Mouse (Mus musculus): ENCODE results near the gene Tmem248. TPM values are rescaled to one million over a fixed set of nuclear protein-coding genes. Genes with fewer than 3 reads are reported as not detected.

Gene Tmem248
- polyA plus RNA-seq, 1 experiment from 2014 or later: 26.6 TPM

DNA sequence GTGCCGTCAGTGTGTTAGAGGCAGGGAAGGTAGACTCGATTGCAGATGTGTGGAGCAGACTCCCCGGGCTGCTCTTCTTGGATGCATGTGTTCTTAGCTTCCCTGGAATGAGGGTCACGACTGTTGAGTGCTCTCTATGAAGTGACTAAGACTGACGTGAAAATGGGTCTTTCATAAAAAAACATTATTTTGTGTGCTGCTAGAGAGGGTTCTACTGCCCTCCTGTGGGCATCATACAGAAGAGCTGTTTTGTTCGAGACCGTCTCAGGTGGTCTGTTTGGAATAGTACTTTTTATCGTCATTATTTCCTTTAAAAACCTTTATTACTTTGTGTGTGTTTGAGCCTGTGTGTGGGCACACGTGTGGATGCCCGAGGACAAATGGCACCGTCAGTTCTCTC, 46.6 kb downstream of the Tmem248 start:
- no peaks in the 10 kb centered on the region for H3K27me3 ChIP-seq (replicated peaks; ENCODE audit: control insufficient read depth, insufficient read depth, low read length)
- no peak overlapping the region for H3K9ac ChIP-seq (ENCODE audit: low read depth, low read length)
- no peak for ATAC-seq
- H3K27ac ChIP-seq (ENCODE audit: low read depth, low read length): no peak overlapping the region
- H3K4me2 ChIP-seq (ENCODE audit: low read length): no peak overlapping the region
- H3K4me1 ChIP-seq (ENCODE audit: control insufficient read depth, insufficient read depth, low read depth, low read length): no peaks in the 10 kb centered on the region
- H3K4me3 ChIP-seq (ENCODE audit: low read length): no peak overlapping the region
- no peaks in the 10 kb centered on the region for H3K9me3 ChIP-seq (ENCODE audit: control insufficient read depth, low read length)
- H3K36me3 ChIP-seq (ENCODE audit: control insufficient read depth, insufficient read depth, low read length): peaks cover 14% of the 10 kb centered on the region
- WGBS: 70% methylated on average over 11 of the region's 11 CpGs

DNA sequence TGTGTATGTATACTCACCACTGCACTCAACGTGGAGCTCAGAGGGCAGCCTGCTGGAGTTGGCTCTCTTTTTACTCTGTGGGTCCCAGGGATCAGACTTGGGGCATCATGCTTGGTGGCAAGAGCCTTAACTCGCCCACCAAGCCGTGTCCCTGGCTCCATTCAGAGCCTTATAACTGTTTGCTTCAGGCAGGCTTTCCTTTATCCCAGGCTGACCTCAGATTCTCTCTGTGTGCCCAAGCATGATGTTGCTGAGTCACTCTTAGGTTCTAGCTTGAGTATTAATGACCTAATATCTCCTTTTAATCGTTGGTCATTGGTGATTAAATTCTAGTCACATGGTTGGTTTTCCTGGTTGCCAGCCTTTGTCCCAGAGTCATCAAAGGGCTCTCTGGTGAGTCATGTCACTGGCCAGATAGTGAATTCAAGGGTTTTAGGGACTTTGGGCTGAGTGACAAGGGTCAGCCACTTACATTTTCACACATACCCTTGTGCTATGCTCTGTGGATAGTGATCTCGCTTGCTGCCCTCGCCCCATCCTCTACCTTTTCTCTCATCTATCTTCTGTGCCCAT, 47.6 kb downstream of the Tmem248 start:
- ATAC-seq: no peak
- Histone ChIP-seq H3K4me3 (ENCODE audit: low read length) (no peak overlapping the region), H3K27ac (ENCODE audit: low read depth, low read length) (no peak overlapping the region), H3K27me3 (replicated peaks; ENCODE audit: control insufficient read depth, insufficient read depth, low read length) (no peaks in the 10 kb centered on the region), H3K36me3 (ENCODE audit: control insufficient read depth, insufficient read depth, low read length) (peaks cover 14% of the 10 kb centered on the region), H3K4me1 (ENCODE audit: control insufficient read depth, insufficient read depth, low read depth, low read length) (no peaks in the 10 kb centered on the region), H3K4me2 (ENCODE audit: low read length) (no peak overlapping the region), H3K9me3 (ENCODE audit: control insufficient read depth, low read length) (no peaks in the 10 kb centered on the region), H3K9ac (ENCODE audit: low read depth, low read length) (no peak overlapping the region)
- 95% methylated on average over 6 of the region's 6 CpGs for WGBS

DNA sequence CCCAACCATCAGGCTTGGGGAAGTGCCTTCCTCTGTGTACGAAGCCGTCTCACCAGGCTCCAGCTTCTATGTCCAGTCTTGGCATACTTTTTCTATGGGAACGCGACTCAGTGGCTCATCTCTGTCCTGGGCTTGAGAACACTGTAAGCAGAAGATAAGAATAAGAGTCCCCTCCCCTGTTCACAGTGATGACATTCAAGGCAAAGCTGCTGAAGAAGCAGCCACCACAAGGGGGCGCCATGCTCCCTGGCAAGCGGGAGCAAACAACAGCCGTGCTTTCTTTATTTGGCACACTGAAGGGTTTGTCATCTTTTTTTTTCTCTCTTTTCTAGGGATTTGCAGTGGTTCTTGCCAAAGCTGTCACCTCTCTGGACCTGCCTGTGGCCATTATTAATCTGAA, 49.8 kb downstream of the Tmem248 start:
- Histone ChIP-seq H3K4me3 (ENCODE audit: low read length) (no peak overlapping the region), H3K27ac (ENCODE audit: low read depth, low read length) (no peak overlapping the region), H3K4me1 (ENCODE audit: control insufficient read depth, insufficient read depth, low read depth, low read length) (no peaks in the 10 kb centered on the region), H3K27me3 (replicated peaks; ENCODE audit: control insufficient read depth, insufficient read depth, low read length) (no peaks in the 10 kb centered on the region), H3K9ac (ENCODE audit: low read depth, low read length) (no peak overlapping the region), H3K36me3 (ENCODE audit: control insufficient read depth, insufficient read depth, low read length) (peaks cover 14% of the 10 kb centered on the region), H3K9me3 (ENCODE audit: control insufficient read depth, low read length) (no peaks in the 10 kb centered on the region), H3K4me2 (ENCODE audit: low read length) (no peak overlapping the region)
- no peak for ATAC-seq
- WGBS: 84% methylated on average over 7 of the region's 7 CpGs

DNA sequence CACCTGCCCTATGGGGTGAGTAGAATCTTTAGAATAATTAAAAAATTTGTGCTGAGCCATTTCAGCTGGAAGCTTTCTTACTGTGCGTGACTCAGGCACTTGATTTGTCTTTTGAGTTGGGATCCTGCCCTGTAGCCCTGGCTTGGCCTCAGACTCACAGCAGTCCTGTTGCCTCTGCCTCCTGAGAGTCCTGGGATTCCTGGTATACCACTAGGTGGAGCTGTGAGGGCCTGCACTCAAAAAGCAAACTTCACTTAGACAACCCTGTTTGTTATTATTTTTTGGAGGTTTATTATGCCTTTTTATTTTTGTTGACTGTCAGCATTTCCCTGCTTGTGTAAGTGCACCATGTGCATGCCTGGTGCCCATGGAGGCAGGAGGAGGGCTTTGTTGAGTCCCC, 50.4 kb downstream of the Tmem248 start:
- no peak overlapping the region for H3K9ac ChIP-seq (ENCODE audit: low read depth, low read length)
- 92% methylated on average over 1 of the region's 1 CpGs for WGBS
- no peak overlapping the region for H3K4me3 ChIP-seq (ENCODE audit: low read length)
- no peak overlapping the region for H3K4me2 ChIP-seq (ENCODE audit: low read length)
- H3K4me1 ChIP-seq (ENCODE audit: control insufficient read depth, insufficient read depth, low read depth, low read length): no peaks in the 10 kb centered on the region
- no peaks in the 10 kb centered on the region for H3K27me3 ChIP-seq (replicated peaks; ENCODE audit: control insufficient read depth, insufficient read depth, low read length)
- no peak for ATAC-seq
- no peak overlapping the region for H3K27ac ChIP-seq (ENCODE audit: low read depth, low read length)
- H3K9me3 ChIP-seq (ENCODE audit: control insufficient read depth, low read length): no peaks in the 10 kb centered on the region
- H3K36me3 ChIP-seq (ENCODE audit: control insufficient read depth, insufficient read depth, low read length): peaks cover 17% of the 10 kb centered on the region

DNA sequence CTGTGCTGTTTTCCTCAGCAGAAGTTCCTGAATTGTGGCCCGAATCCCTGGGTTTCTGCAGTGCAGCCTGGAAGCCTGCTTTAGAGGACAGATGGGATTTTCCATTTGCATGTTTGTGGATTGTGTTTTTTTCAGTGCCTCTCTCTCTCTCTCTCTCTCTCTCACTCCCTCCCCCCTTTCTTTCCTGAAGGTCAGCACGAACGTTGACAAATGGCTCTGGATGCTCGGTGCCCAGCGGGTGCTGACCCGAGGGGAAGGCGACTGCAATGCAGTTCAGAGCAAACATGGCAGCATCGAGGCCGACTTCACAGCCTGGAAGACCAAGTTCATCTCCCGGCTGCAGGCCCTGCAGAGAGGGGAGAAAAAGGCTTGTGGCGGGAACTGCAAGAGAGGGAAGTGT, 52.1 kb downstream of the Tmem248 start:
- H3K27ac ChIP-seq (ENCODE audit: low read depth, low read length): no peak overlapping the region
- H3K4me1 ChIP-seq (ENCODE audit: control insufficient read depth, insufficient read depth, low read depth, low read length): no peaks in the 10 kb centered on the region
- no peak overlapping the region for H3K4me3 ChIP-seq (ENCODE audit: low read length)
- no peak overlapping the region for H3K9ac ChIP-seq (ENCODE audit: low read depth, low read length)
- no peaks in the 10 kb centered on the region for H3K9me3 ChIP-seq (ENCODE audit: control insufficient read depth, low read length)
- 85% methylated on average over 11 of the region's 11 CpGs for WGBS
- no peak for ATAC-seq
- no peaks in the 10 kb centered on the region for H3K27me3 ChIP-seq (replicated peaks; ENCODE audit: control insufficient read depth, insufficient read depth, low read length)
- H3K4me2 ChIP-seq (ENCODE audit: low read length): no peak overlapping the region
- H3K36me3 ChIP-seq (ENCODE audit: control insufficient read depth, insufficient read depth, low read length): peaks cover 19% of the 10 kb centered on the region

DNA sequence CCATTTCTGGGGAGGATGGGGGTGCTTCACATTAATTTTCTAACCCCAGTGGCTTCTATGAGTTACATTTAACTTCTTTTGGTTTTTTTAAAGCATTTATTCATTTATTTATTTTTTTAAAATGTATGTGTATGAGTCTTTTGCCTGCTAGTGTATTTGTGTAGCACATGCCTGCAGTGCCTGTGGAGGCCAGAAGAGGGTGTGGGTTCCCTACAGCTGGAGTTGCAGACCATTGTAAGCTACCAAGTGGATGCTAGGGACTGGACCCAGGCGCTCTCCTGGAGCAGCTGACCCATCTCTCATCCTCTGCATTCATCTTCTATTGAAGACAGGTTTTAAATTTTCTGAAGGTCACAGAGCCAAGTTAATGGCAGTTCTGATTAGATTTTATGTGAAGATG, 55.5 kb downstream of the Tmem248 start:
- no peak for ATAC-seq
- WGBS: 95% methylated on average over 1 of the region's 1 CpGs
- no peaks in the 10 kb centered on the region for H3K27me3 ChIP-seq (replicated peaks; ENCODE audit: control insufficient read depth, insufficient read depth, low read length)
- no peak overlapping the region for H3K4me3 ChIP-seq (ENCODE audit: low read length)
- H3K27ac ChIP-seq (ENCODE audit: low read depth, low read length): no peak overlapping the region
- H3K4me1 ChIP-seq (ENCODE audit: control insufficient read depth, insufficient read depth, low read depth, low read length): no peaks in the 10 kb centered on the region
- H3K36me3 ChIP-seq (ENCODE audit: control insufficient read depth, insufficient read depth, low read length): peaks cover 18% of the 10 kb centered on the region
- H3K9me3 ChIP-seq (ENCODE audit: control insufficient read depth, low read length): no peaks in the 10 kb centered on the region
- H3K9ac ChIP-seq (ENCODE audit: low read depth, low read length): no peak overlapping the region
- no peak overlapping the region for H3K4me2 ChIP-seq (ENCODE audit: low read length)

DNA sequence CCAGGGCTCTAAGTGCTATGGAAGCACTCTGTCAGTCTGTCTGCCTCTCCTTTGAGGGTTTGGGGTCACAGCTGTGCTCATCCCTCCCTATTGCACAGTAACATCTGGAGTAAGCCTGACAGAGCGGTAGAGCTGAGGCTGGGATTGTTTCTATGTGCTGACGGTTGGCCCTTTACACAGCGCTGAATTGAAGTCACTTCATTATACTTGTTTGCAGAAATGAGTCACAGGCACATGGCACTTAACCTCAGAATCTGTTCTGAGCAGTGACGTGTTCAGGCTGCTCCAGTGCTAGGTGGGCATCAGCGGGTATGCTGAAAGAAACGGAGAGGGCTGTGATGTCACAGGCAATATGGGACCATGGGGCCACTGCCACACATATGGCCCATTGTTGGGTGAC, 56.2 kb downstream of the Tmem248 start:
- ATAC-seq: 0 out of 2 replicates have a peak, but pooled peaks have one; percentile 17
- 90% methylated on average over 6 of the region's 6 CpGs for WGBS
- no peaks in the 10 kb centered on the region for H3K27me3 ChIP-seq (replicated peaks; ENCODE audit: control insufficient read depth, insufficient read depth, low read length)
- no peaks in the 10 kb centered on the region for H3K4me1 ChIP-seq (ENCODE audit: control insufficient read depth, insufficient read depth, low read depth, low read length)
- H3K9me3 ChIP-seq (ENCODE audit: control insufficient read depth, low read length): no peaks in the 10 kb centered on the region
- H3K4me2 ChIP-seq (ENCODE audit: low read length): no peak overlapping the region
- no peak overlapping the region for H3K27ac ChIP-seq (ENCODE audit: low read depth, low read length)
- H3K9ac ChIP-seq (ENCODE audit: low read depth, low read length): no peak overlapping the region
- no peak overlapping the region for H3K4me3 ChIP-seq (ENCODE audit: low read length)
- H3K36me3 ChIP-seq (ENCODE audit: control insufficient read depth, insufficient read depth, low read length): peaks cover 12% of the 10 kb centered on the region

DNA sequence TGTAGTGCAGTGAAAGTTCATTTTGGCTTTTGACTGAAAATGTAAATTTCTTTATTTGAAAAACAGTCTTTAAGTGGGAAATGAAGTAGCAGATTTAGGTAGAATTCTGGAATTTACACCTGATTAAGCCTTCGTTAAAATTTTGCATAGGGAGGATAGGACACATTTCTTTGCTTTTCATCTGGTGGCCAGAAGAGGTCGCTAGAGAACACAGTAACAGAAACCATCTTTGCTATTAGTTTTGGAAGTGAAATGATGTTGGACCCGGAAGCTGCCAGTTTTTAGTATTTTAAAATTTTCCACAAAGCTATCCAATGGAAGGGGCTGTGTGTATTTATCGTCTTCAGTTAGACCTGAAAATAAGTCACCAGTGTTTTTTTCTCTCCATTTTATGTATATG, 58.6 kb downstream of the Tmem248 start:
- Histone ChIP-seq H3K9ac (ENCODE audit: low read depth, low read length) (no peak overlapping the region), H3K27ac (ENCODE audit: low read depth, low read length) (no peak overlapping the region), H3K4me2 (ENCODE audit: low read length) (no peak overlapping the region), H3K27me3 (replicated peaks; ENCODE audit: control insufficient read depth, insufficient read depth, low read length) (no peaks in the 10 kb centered on the region), H3K36me3 (ENCODE audit: control insufficient read depth, insufficient read depth, low read length) (peaks cover 19% of the 10 kb centered on the region), H3K4me1 (ENCODE audit: control insufficient read depth, insufficient read depth, low read depth, low read length) (no peaks in the 10 kb centered on the region), H3K9me3 (ENCODE audit: control insufficient read depth, low read length) (no peaks in the 10 kb centered on the region), H3K4me3 (ENCODE audit: low read length) (no peak overlapping the region)
- ATAC-seq: no peak
- 53% methylated on average over 4 of the region's 4 CpGs for WGBS

DNA sequence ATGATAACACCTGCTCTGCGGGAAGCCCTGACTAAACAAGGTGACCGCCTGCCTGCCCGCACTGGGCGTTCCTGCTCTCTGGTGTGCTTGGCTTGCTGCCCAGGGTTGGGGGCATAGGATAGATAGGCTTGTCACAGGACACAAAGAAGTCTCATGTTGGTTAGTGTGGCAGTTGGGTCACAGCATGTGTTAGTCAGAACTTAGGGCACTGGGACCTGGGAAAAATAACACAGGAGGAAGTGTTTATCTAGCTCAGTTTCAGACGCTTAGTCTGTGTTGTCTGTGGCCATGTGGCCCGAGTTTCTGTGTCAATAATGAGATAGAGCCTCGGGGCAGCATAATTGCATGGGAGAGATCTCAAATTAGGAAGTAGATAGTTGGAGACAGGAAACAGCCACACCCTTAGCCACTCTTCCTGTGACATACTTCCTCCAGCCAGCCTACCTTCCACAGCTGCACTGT, 61.2 kb downstream of the Tmem248 start:
- Histone ChIP-seq H3K4me1 (ENCODE audit: control insufficient read depth, insufficient read depth, low read depth, low read length) (no peaks in the 10 kb centered on the region), H3K9ac (ENCODE audit: low read depth, low read length) (no peak overlapping the region), H3K36me3 (ENCODE audit: control insufficient read depth, insufficient read depth, low read length) (peaks cover 20% of the 10 kb centered on the region), H3K4me2 (ENCODE audit: low read length) (no peak overlapping the region), H3K9me3 (ENCODE audit: control insufficient read depth, low read length) (no peaks in the 10 kb centered on the region), H3K4me3 (ENCODE audit: low read length) (no peak overlapping the region), H3K27me3 (replicated peaks; ENCODE audit: control insufficient read depth, insufficient read depth, low read length) (no peaks in the 10 kb centered on the region), H3K27ac (ENCODE audit: low read depth, low read length) (no peak overlapping the region)
- 77% methylated on average over 7 of the region's 7 CpGs for WGBS
- ATAC-seq: no peak

All from hindbrain, embryonic 16.5 days (tissue).